Mouse (Mus musculus) 416B (cell line): ENCODE results near the gene Cln6.

Experiments used
- DNase-seq: peaks from one replicate; pipeline ENCODE4 v3.0.0; 2011; ENCODE audit warnings: low read depth

Cln6 gene

GRCm38 (mm10) chr9:62894486-62894885, 55.9 kb downstream of the Cln6 start:
- DNase-seq: peak; percentile 25
